17 mouse cellular contexts compared by ENCODE assay signal in the genomic region with DNA sequence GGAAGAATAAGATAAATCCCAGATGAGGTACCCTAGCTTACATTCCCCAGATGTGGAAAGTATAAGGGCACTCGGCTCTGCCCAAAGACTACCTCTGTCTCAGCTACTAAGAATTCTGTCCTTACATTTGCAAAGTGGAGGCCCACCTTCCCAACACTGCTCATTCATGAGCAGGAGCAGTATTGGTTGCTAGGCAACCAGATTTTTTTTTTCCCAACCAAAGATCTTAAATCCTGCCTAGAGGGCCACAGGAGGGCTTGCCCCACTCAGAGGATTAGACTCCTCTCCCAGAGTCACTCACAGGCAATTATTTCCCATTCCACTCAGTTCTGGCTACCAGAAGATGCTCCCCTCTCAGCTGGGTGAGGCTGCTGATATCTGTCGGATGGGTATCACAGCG. TPM values are rescaled to one million over a fixed set of nuclear protein-coding genes. Genes with fewer than 3 reads are reported as not detected.
A peak's percentile ranks its signal among the peaks of the same experiment; 100 is the strongest.
DNase-seq lines count a peak whose midpoint lies in the region; ATAC-seq lines count a peak whose summit lies in the region.
"Had no signal": no experiment of that assay in that cellular context is flagged by ENCODE, and none has a peak within 500 bp of the region (broad histone marks: within the 10 kb centered on the region; RNA-seq: fewer than 3 reads in every experiment).

No protein-coding gene starts in this region.

- H3K4me2 ChIP-seq in midbrain, embryonic 12.5 days (replicated peaks), result no peak overlapping the region; the same call in 1 of the 2 replicates
- H3K4me2 ChIP-seq: heart, embryonic 11.5 days; intestine, embryonic 15.5 days had no signal

- peaks cover 13% of the 10 kb centered on the region for H3K36me3 ChIP-seq in hindbrain, embryonic 10.5 days
- no peaks in the 10 kb centered on the region for H3K36me3 ChIP-seq in midbrain, embryonic 12.5 days
- H3K36me3 ChIP-seq: intestine, embryonic 15.5 days had no signal

- H3K4me3 ChIP-seq in hindbrain, embryonic 10.5 days, result no peak overlapping the region
- H3K4me3 ChIP-seq in midbrain, embryonic 12.5 days, result no peak overlapping the region
- H3K4me3 ChIP-seq: intestine, embryonic 15.5 days; layer of hippocampus, adult 2 months; myocyte had no signal

- peak; percentile 30 for DNase-seq in ZHBTc4 (ENCODE audit: low read depth, low spot score)
- DNase-seq in embryo, embryonic 9.5 days (ENCODE audit: extremely low spot score), result peak; percentile 34
- DNase-seq in hindbrain, embryonic 10.5 days (ENCODE audit: low spot score), result peak; percentile 7
- no peak for DNase-seq in adrenal gland, postnatal 10 days
- DNase-seq in cerebellum, postnatal 4 days (ENCODE audit: low spot score in 2 of 2), result no peak
- no peak for DNase-seq in spleen, postnatal 36 days (ENCODE audit: low spot score in 2 of 2)
- DNase-seq in right cerebral cortex, adult 18-20 months, result no peak
- DNase-seq: cerebellum, postnatal 36 days; lung, adult 2 months; right cerebral cortex, postnatal 14 days had no signal

- no peaks in the 10 kb centered on the region for H3K9me3 ChIP-seq in hindbrain, embryonic 10.5 days
- no peaks in the 10 kb centered on the region for H3K9me3 ChIP-seq in midbrain, embryonic 12.5 days
- H3K9me3 ChIP-seq: intestine, embryonic 15.5 days had no signal

- ATAC-seq in midbrain, embryonic 12.5 days (ENCODE audit: low FRiP score, low read depth), result peak; percentile 89
- ATAC-seq: CD4-positive, CD25-positive, alpha-beta regulatory T cell, adult 4 months; intestine, embryonic 15.5 days had no signal

- WGBS in hindbrain, embryonic 10.5 days, result 72% methylated on average over 3 of the region's 3 CpGs
- WGBS in midbrain, embryonic 12.5 days, result 23% methylated on average over 3 of the region's 3 CpGs

- no peaks in the 10 kb centered on the region for H3K27me3 ChIP-seq in hindbrain, embryonic 10.5 days (ENCODE audit: insufficient read depth, poor library complexity, severe bottlenecking)
- no peaks in the 10 kb centered on the region for H3K27me3 ChIP-seq in midbrain, embryonic 12.5 days
- H3K27me3 ChIP-seq: intestine, embryonic 15.5 days had no signal

- peaks cover 9% of the 10 kb centered on the region for H3K4me1 ChIP-seq in hindbrain, embryonic 10.5 days (replicated peaks)
- H3K4me1 ChIP-seq in midbrain, embryonic 12.5 days, result peaks cover 13% of the 10 kb centered on the region

- no peak overlapping the region; the same call in 1 of the 2 replicates for H3K27ac ChIP-seq in hindbrain, embryonic 10.5 days
- H3K27ac ChIP-seq in midbrain, embryonic 12.5 days (replicated peaks), result peak overlapping the region; percentile 35
- H3K27ac ChIP-seq: intestine, embryonic 15.5 days; layer of hippocampus, adult 2 months had no signal

- no peak overlapping the region for H3K9ac ChIP-seq in midbrain, embryonic 12.5 days (replicated peaks)
- H3K9ac ChIP-seq: intestine, embryonic 15.5 days had no signal

RNA-seq across cellular contexts. Expression of a gene that starts 30.1 kb away (rescaled TPM):
- 28.2 and 38.3 TPM in 2 replicates for polyA plus RNA-seq in hindbrain, embryonic 10.5 days (2016; fragmentation: Nextera tagmentation; extraction: Ambion mirVana)
- 24.6 and 25.3 TPM in 2 replicates for polyA plus RNA-seq in midbrain, embryonic 12.5 days (2016; fragmentation: Nextera tagmentation; extraction: Ambion mirVana)
- 100 to 1,000 TPM in 1 of 2 experiments, 10 to 100 TPM in 1; 96.9 to 127 TPM for total RNA-seq in adrenal gland, postnatal 10 days (2021)

RNA-seq across cellular contexts. Expression of a gene that starts 33.6 kb away (rescaled TPM):
- not detected in 2 replicates for polyA plus RNA-seq in hindbrain, embryonic 10.5 days (2016; fragmentation: Nextera tagmentation; extraction: Ambion mirVana)
- polyA plus RNA-seq in midbrain, embryonic 12.5 days (2016; fragmentation: Nextera tagmentation; extraction: Ambion mirVana), result not detected in 2 replicates
- total RNA-seq in adrenal gland, postnatal 10 days (2021), result under 1 TPM; 0.15 to 0.33 TPM
- total RNA-seq: left cerebral cortex, postnatal 36 days had no signal
- polyA plus RNA-seq: CD4-positive, CD25-positive, alpha-beta regulatory T cell, adult 4 months; intestine, embryonic 15.5 days had no signal

RNA-seq across cellular contexts. Expression of a gene that starts 34.0 kb away (rescaled TPM):
- polyA plus RNA-seq in hindbrain, embryonic 10.5 days (2016; fragmentation: Nextera tagmentation; extraction: Ambion mirVana), result not detected in 2 replicates
- polyA plus RNA-seq in midbrain, embryonic 12.5 days (2016; fragmentation: Nextera tagmentation; extraction: Ambion mirVana), result not detected in 2 replicates
- not detected for total RNA-seq in adrenal gland, postnatal 10 days (2021)
- total RNA-seq: layer of hippocampus, adult 2 months; left cerebral cortex, postnatal 36 days had no signal
- polyA plus RNA-seq: CD4-positive, CD25-positive, alpha-beta regulatory T cell, adult 4 months; heart, embryonic 11.5 days; myocyte had no signal

RNA-seq across cellular contexts. Expression of a gene that starts 48.8 kb away (rescaled TPM):
- polyA plus RNA-seq in hindbrain, embryonic 10.5 days (2016; fragmentation: Nextera tagmentation; extraction: Ambion mirVana), result not detected in 2 replicates
- 0.43 and 0.64 TPM in 2 replicates for polyA plus RNA-seq in midbrain, embryonic 12.5 days (2016; fragmentation: Nextera tagmentation; extraction: Ambion mirVana)
- total RNA-seq in adrenal gland, postnatal 10 days (2021), result under 1 TPM in 1 of 2 experiments, not detected in 1; 0.33 TPM
- total RNA-seq: layer of hippocampus, adult 2 months; left cerebral cortex, postnatal 36 days had no signal
- polyA plus RNA-seq: CD4-positive, CD25-positive, alpha-beta regulatory T cell, adult 4 months; heart, embryonic 11.5 days; intestine, embryonic 15.5 days had no signal

RNA-seq across cellular contexts. Expression of a gene that starts 50.8 kb away (rescaled TPM):
- polyA plus RNA-seq in hindbrain, embryonic 10.5 days (2016; fragmentation: Nextera tagmentation; extraction: Ambion mirVana), result 0.04 TPM in 1 of 2 replicates, not detected in the other
- polyA plus RNA-seq in midbrain, embryonic 12.5 days (2016; fragmentation: Nextera tagmentation; extraction: Ambion mirVana), result 0.12 and 0.18 TPM in 2 replicates
- not detected for total RNA-seq in adrenal gland, postnatal 10 days (2021)
- total RNA-seq: layer of hippocampus, adult 2 months had no signal
- polyA plus RNA-seq: CD4-positive, CD25-positive, alpha-beta regulatory T cell, adult 4 months; heart, embryonic 11.5 days had no signal

Comparison
In these comparisons a context has a peak if more than half of its experiments do, and no peak if none do; other contexts are left out.
1. DNase-seq: peak in ZHBTc4 (single experiment), embryo, embryonic 9.5 days (single experiment) and hindbrain, embryonic 10.5 days (single experiment); none in adrenal gland, postnatal 10 days (single experiment), cerebellum, postnatal 4 days (0 of 2), spleen, postnatal 36 days (0 of 2) and right cerebral cortex, adult 18-20 months (single experiment).